Mouse (Mus musculus) left cerebral cortex, postnatal 4 days (tissue): Measurements from ENCODE around the gene Vwa8. TPM values are rescaled to one million over a fixed set of nuclear protein-coding genes. Genes with fewer than 3 reads are reported as not detected.
A peak's percentile ranks its signal among the peaks of the same experiment; 100 is the strongest.

ENCODE experiments used
- DNase-seq: peaks from one replicate; pipeline ENCODE4 v3.0.0-alpha.2; 2022
- intact Hi-C: fragments of 180-260 bp; cut with DNase I; formaldehyde crosslinking; loops from one replicate; pipeline ENCODE4 v1.15.1; 2025
- total RNA-seq, 2 experiments: library from RNA; stranded (reverse); gene quantifications; 2 replicates each; pipeline ENCODE4 v1.2.3; 2021

Gene Vwa8
- 10 to 100 TPM; 16.8 to 17.1 TPM for total RNA-seq

- intact Hi-C loops, result loop anchor here (5.0 kb wide), 2 partner anchors 117 to 172 kb away; partner anchors contain the start of gene Dgkh
- DNase-seq, result peak; percentile 79
These were observed at the start of gene Vwa8 for GRCm38 (mm10) chr14:78848941-78849911. Gene Vwa8, plus strand, starts transcription at chr14:78849052.

- intact Hi-C loops, result no loop called here
- DNase-seq, result no peak
These were observed 46.5 kb upstream of the Vwa8 start for GRCm38 (mm10) chr14:78802378-78802777.

- intact Hi-C loops, result no loop called here
- DNase-seq, result no peak
These were observed 44.9 kb upstream of the Vwa8 start for GRCm38 (mm10) chr14:78803924-78804323.

- no peak for DNase-seq
- intact Hi-C loops, result no loop called here
These were observed 36.0 kb upstream of the Vwa8 start for GRCm38 (mm10) chr14:78812896-78813295.

- DNase-seq, result no peak
- intact Hi-C loops, result no loop called here
These were observed 32.4 kb upstream of the Vwa8 start for GRCm38 (mm10) chr14:78816411-78816810.

- intact Hi-C loops, result no loop called here
- DNase-seq, result no peak
These were observed 31.2 kb upstream of the Vwa8 start for GRCm38 (mm10) chr14:78817651-78818050.

- intact Hi-C loops, result no loop called here
- no peak for DNase-seq
These were observed 30.4 kb upstream of the Vwa8 start for GRCm38 (mm10) chr14:78818406-78818805.

GRCm38 (mm10) chr14:78824013-78824412 lies 24.8 kb upstream of the Vwa8 start:
- no peak for DNase-seq
- intact Hi-C loops, result no loop called here

- no peak for DNase-seq
- intact Hi-C loops, result no loop called here
These were observed 24.3 kb upstream of the Vwa8 start for GRCm38 (mm10) chr14:78824507-78824906.

- intact Hi-C loops, result no loop called here
These were observed 17.7 kb upstream of the Vwa8 start for GRCm38 (mm10) chr14:78831158-78831557.

GRCm38 (mm10) chr14:78847948-78848347 lies 904 bp upstream of the Vwa8 start:
- no peak for DNase-seq
- intact Hi-C loops, result loop anchor here (5.0 kb wide), 2 partner anchors 116 to 171 kb away; partner anchors contain the start of gene Dgkh

More at GRCm38 (mm10) chr14:78831158-78831557, 17.7 kb upstream of the Vwa8 start:
- no peak for DNase-seq

GRCm38 (mm10) chr14:78848477-78848876 lies 375 bp upstream of the Vwa8 start:
- intact Hi-C loops, result loop anchor here (5.0 kb wide), 2 partner anchors 116 to 171 kb away; partner anchors contain the start of gene Dgkh
- DNase-seq, result no peak

- DNase-seq, result no peak
- intact Hi-C loops, result loop anchor here (5.0 to 10.0 kb wide), 4 partner anchors 85 to 255 kb away; partner anchors contain the start of gene Dgkh
These were observed 1.2 kb downstream of the Vwa8 start for GRCm38 (mm10) chr14:78849961-78850578.

- intact Hi-C loops, result loop anchor here (10.0 kb wide), 2 partner anchors 84 to 254 kb away; no protein-coding TSS in a partner anchor
These were observed 1.8 kb downstream of the Vwa8 start for GRCm38 (mm10) chr14:78850666-78851065.

GRCm38 (mm10) chr14:78851366-78851765 lies 2.5 kb downstream of the Vwa8 start:
- intact Hi-C loops, result loop anchor here (10.0 kb wide), 2 partner anchors 83 to 253 kb away; no protein-coding TSS in a partner anchor

More at GRCm38 (mm10) chr14:78850666-78851065, 1.8 kb downstream of the Vwa8 start:
- DNase-seq, result no peak

GRCm38 (mm10) chr14:78852401-78853246 lies 3.8 kb downstream of the Vwa8 start:
- intact Hi-C loops, result loop anchor here (10.0 kb wide), 2 partner anchors 82 to 252 kb away; no protein-coding TSS in a partner anchor
- DNase-seq, result no peak

More at GRCm38 (mm10) chr14:78851366-78851765, 2.5 kb downstream of the Vwa8 start:
- no peak for DNase-seq

- no peak for DNase-seq
- intact Hi-C loops, result no loop called here
These were observed 12.3 kb downstream of the Vwa8 start for GRCm38 (mm10) chr14:78861156-78861555.

GRCm38 (mm10) chr14:78870036-78870435 lies 21.2 kb downstream of the Vwa8 start:
- no peak for DNase-seq
- intact Hi-C loops, result no loop called here

GRCm38 (mm10) chr14:78877176-78877575 lies 28.3 kb downstream of the Vwa8 start:
- intact Hi-C loops, result no loop called here
- no peak for DNase-seq

- intact Hi-C loops, result no loop called here
- no peak for DNase-seq
These were observed 29.7 kb downstream of the Vwa8 start for GRCm38 (mm10) chr14:78878402-78879045.
